Mouse (Mus musculus): ENCODE measurements at regions not wholly inside any gene's neighbourhood (a gene's known extent, or its start where the extent isn't known, plus 50 kb on each side); places are given as distances from the start of the nearest gene placed in this dataset.

- in situ Hi-C loops (cut with MboI, MseI): no loop called here
Observed at GRCm38 (mm10) chr13:86494721-86495120, 448.0 kb upstream of the Cox7c start.

GRCm38 (mm10) chr13:86468752-86469151, 422.0 kb upstream of the Cox7c start:
- in situ Hi-C loops (cut with MboI, MseI): no loop called here

GRCm38 (mm10) chr13:86422646-86423045, 375.9 kb upstream of the Cox7c start:
- in situ Hi-C loops (cut with MboI, MseI): no loop called here

DNA sequence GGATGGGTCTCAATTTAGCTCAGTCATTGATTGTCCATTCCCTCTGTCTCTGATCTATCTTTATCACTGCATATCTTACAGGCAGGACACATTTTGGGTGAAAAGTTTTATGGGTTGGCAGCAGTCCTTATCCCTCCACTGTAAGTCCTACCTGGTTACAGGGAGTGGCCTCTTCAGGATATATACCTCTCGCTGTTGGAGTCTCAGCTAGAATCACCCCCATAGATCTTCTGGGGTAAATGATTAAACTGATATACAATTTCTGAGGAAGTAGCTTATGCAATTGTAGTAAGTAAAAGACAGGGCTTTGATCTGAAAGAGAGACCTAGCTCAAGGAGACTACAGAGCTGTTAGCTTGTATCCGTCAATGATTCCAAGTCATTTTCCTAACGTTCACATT, 334.7 kb upstream of the Cox7c start:
- in situ Hi-C loops (cut with MboI, MseI): no loop called here

DNA sequence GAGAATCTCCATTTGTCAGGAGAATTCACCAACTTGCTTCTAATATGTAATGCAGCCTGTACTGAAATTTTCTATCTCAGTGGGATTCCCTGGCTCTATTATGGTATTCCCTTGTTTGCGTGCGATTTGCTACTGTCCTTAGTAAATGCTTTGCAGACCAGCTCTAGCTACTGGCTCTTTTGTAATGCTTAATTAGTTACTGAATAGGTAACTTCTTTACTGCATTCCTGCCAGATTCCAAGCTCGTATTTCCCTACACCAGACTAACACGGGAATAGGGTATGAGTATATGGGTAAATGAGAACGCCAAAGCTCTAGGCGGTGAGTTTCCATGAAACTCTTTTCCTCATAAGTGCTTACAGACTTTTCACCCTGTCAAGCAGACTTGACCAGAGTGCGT, 332.5 kb upstream of the Cox7c start:
- in situ Hi-C loops (cut with MboI, MseI): loop anchor here (5.0 kb wide), 1 partner anchor 72 kb away; no protein-coding TSS in a partner anchor

DNA sequence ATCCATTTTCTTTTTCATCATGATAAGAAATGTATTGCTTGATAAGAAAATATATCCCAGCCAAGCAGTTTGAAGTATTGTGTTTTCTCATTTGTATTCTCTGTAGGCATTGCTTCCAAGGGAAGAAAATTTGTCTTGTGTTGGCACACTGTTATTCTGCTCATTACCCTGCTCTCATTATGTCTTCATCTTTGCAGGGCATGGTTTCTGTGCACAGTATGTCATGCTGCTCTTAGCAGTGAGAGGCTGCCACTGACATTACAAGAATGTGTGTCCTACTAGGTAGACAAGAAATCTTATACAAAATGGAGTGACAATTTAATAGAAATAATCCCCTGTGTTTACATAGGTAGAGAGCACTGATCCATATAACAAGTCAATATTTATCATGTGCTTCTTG, 329.1 kb upstream of the Cox7c start:
- in situ Hi-C loops (cut with MboI, MseI): loop anchor here (5.0 kb wide), 1 partner anchor 69 kb away; no protein-coding TSS in a partner anchor

GRCm38 (mm10) chr13:86345931-86346330, 299.2 kb upstream of the Cox7c start:
- in situ Hi-C loops (cut with MboI, MseI): no loop called here

GRCm38 (mm10) chr13:86344922-86345694, 298.4 kb upstream of the Cox7c start:
- in situ Hi-C loops (cut with MboI, MseI): no loop called here

DNA sequence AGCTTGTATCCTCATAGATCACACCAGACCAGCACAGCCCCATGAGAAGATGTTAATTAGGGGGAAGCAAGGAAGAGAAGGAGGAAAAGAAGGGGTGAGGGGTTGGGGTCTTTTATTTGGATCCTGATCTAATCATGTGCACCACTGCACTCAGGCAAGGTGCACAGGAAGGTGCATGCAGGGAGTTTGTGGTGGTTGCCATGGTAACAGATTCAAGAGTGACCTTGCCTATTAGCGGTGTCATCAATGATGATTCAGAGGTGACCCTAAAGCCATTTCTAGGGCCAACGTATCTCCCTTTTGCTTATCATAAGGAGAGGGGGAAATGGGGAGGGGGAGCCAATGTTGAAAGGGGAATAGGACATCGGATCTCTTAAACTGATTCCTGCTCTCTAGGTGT, 289.8 kb upstream of the Cox7c start:
- in situ Hi-C loops (cut with MboI, MseI): no loop called here

Measured in T-helper 2 cell (primary cell).